Mouse (Mus musculus): ENCODE measurements around the gene Serpinb6a.
A peak's percentile ranks its signal among the peaks of the same experiment; 100 is the strongest.
"Not testable (repeated sequence)": the region's sequence is repeated elsewhere in the genome, so short reads cannot be mapped to it uniquely, and the experiment has no call there.

Serpinb6a gene

DNA sequence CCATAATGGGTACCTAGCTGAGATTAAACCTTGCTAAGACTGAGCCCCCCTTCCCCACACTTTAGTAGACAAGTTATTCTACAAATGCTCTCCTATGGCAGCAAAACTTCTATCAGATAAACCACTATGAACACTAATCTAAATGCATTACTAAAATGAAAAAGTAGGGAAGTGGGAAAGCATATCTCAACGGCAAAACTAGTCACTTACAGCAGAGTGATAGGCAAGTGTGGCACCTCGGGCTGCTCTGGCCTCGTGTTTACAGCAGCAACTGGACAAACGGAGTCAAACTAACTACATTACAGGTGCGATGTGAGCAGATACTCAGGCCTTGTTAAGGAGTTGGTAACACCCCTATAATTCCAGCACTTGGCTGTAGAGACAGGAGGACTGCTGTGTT, 13.0 kb downstream of the Serpinb6a start:
- DNase-seq (ENCODE audit: low spot score) = no peak

DNA sequence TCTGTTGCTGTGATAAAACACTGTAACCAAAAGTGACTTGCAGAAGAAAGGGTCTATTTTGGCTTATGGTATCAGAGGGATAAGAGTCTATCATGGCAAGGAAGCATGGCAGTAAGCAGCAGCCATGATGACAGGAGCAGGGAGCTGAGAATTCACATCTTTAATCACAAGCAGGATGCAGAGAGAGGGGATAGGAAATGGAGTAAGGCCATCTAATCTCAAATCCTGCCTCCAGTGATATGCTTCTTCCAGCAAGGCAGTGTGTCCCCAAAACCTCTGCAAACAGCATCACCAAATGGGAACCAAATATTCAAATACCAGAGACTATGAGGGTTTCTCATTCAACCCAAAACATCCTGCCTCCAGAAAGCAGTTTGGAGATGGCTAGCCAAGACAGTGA, 36.0 kb downstream of the Serpinb6a start:
- DNase-seq (ENCODE audit: low spot score) = no peak

DNA sequence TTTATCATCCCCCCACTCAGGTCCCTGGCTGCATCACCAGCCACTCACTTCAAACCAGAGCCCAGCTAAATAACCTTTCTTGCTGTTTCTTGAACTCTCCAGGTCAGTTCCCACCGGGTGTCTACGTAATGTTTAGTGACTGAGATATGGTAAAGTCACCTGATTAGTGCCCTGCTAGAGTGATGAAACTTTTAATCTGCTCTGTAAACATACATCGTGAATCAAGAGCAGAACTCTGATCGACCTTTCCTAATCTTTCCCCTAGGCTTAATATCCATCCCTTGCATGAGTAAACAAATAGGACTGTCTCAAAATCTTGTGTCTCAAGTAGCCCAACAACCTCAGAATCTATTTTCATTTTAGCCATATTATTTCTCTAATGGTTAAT, 36.6 kb downstream of the Serpinb6a start:
- no peak for DNase-seq (ENCODE audit: low spot score)

DNA sequence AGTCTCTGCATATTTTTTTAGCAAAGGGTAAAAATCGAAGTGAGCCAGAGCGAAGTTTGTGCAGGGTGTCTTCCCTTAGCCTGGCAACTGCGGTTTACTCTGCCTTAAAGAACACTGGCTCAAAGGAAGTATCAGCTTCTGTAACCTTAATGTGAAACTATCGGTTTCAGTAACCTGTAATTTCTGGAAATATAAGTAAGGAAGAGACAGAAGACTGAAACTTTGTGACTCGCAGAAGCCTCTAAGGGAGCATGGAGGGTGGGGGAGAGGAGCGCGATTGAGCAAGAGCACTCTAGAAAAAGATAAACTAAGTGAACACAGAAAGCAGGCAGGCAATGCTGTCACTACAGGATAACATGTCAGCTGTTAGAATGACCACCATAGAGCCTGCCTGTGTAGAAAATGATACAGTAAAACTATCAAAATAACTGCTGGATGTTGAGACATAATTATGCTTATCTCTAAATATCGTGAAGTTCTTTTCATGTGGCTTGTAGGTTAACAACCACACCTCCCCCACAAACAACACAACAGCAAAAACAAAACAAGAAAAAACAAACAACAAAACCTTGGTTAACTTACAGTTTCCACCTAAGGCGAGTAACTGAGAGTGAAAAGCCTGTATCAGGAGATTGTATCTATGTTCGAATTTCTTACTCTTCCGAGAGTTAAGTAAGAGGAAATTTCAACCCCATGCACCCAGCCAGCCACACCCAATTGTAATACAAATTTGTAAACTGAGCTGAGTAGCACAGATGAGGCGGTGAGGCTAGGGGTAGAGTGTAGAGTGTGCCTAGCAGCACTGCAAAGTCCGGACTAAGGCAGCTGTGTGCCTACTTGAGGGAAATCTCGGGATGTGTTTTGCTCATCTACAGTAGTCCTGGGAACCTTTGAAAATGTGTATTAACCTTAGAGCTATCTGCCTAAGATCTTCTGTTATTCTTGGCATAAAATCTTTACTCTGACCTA, 37.3 kb downstream of the Serpinb6a start:
- DNase-seq (ENCODE audit: low spot score) = no peak

DNA sequence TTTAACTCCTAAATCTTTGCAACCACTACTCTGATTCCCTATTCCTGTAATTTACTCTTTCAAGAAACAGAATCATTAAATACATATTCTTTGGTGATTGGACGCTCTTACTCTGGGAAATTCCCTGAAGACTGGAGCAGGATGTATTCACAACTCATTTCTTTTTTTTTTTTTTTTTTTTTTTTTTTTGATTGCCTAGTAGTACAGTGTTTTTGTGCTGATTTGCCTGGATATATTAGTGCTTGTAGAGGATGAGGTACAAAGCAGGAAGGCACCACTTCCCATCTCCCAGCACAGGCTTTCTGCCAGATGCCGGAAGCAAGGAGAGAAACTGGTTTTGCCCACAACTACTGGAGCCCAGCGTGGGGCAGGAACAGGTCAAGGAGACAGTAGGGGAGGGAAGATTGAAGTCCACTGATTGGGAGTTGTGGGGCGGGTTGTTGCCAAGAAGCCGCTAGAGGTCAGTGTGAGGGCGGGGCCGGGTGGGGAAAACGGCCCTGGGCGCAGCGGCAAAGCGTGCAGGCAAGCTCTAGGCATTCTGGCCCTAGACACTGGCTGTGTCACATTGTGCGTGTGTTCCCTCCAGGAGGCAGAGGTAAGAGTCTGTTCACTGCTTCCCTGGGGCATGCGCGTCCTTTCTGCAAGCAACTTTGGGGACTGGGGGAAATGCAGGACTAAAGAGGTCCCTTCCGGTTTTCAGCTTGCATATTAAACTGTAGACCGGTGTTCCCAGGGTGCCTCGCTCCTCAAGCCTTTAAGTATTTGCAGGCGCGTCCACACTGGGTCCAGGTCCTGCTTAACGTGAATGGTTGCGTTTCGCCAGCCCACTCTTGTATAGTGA, 38.2 kb downstream of the Serpinb6a start, which contains the start of gene Nqo2:
Gene Nqo2, plus strand, starts transcription at position 482 of the 841 bp plus-strand sequence.
- peak; percentile 69 for DNase-seq (ENCODE audit: low spot score)

DNA sequence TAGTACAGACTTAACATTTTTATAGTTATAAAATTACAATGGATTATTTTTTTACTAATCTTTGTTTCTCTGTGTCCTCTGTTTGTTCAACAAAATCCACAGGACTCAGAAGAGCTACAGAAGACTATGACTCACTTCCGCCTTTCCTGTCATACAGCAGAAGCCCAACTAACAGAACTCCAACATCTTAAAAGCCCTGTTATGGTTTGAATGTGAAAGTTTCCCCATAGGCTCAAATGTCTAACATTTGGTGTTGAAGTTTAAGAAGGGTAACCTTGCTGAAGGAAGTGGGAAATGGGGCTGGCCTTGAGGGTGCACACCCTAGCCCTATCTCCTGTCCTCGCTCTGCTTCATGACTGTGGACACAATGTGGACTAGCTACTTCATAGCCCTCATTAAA, 42.8 kb downstream of the Serpinb6a start:
- no peak for DNase-seq (ENCODE audit: low spot score)

DNA sequence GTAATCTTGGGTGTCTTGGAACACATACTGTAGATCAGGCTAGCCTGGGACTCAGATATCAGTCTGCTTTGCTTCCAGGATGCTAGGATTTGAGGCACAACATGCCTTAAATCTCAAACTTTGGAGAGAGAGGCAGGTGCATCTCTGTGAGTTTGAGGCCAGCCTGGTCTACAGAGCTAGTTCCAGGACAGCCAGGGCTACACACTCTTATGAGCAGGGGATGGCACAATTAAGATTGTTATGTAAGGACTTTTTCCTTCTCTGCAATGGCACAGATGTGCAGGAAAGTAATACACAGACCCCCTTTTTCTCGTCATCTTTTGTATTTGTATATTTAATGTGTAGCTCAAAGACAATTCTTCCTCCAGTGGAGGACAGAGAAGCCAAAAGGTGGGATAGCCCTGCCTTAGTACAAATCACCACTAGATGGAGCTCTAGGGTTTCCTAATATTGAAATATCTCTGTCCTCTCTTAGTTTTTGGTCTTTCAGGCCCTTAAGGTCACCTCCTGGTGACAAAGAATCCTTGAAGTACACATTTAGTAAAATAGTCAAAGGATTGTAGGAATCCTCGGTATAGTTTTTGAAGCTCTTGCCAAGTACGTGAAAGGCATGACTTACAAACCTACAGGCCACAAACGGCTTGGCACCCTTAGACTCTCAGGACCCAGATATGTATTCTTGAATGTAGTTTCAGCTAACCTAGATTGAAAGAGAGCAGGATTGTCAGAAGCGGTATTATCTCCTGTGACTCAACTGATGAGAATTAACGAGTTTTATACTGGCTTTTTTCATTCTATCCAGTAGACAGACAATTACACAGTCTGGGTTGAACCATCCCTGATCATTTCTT, 45.8 kb downstream of the Serpinb6a start:
- DNase-seq (ENCODE audit: low spot score) = no peak

DNA sequence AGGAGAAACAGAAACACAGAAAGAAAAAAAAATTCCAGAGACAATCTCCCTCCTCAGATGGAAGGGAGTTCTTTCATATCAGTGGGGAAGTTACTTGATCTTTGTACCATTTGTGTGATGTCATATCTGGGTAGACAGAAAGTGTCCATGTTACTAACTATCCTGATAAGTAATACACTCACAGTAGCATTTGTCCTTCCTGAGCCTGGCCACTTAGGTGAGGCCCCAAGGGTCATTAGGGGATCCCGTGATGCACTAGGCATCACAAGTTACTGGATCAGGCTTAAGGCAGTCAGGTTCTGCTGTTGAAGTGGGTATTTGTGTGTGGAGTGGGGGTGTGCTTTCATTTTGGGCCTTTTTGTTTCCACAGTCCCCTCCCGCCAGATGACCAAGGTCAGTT, 49.6 kb downstream of the Serpinb6a start:
- no peak for DNase-seq (ENCODE audit: low spot score)

DNA sequence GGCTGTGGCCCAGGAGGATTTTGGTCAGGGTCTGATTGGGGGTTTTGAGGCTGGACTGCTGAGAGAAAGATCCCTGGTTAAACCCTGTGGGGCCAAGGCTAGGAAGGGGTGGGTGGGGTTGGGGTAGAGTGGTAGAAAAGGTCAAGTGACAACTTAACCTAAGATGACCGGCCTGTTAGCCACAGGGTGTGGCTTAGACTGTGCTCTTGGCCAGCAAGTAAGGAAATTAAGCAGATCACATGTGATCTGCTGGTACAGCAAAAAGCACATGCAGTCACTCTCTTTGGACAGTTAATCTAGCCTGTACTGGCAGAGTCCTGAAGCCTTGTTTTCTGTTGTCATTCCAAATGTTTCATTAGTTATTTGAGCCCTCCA, 50.5 kb downstream of the Serpinb6a start:
- DNase-seq (ENCODE audit: low spot score) = no peak

DNA sequence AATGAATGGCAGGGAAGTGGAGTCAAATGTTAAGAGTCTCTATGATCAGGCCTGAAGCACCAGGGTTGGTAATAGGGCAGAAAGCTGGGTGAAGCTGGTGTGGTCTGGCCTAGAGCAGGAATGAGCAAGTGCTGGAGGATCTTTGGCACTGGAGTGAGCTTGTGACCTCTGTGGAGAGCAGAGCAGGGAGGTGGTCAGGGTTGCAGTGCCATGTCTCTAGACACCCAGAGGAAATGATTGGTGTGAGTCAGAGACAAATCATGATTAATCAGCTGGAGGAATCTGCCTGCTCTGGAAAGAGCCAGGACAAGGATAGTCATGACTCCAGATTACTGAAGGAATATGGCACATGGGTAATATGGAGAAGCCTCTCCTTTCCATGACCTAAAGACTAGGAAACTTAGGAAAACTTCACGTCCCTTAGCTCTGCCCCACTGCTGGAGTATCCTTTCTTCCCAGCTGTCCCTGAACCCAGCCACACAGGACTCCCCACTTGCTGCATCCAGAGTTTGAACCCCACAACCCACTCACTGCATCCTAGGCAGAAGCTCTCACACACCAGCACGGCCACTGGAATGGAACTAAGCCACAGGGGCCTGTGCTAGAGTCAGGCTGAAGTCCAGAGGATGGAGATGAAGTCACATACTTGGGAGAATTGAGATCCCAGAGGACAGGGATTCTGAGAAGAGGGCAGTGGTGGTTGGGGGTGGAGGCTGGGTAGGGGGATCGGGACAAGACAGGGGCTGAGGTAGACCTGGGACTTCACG, 51.1 kb downstream of the Serpinb6a start:
- no peak for DNase-seq (ENCODE audit: low spot score)

DNA sequence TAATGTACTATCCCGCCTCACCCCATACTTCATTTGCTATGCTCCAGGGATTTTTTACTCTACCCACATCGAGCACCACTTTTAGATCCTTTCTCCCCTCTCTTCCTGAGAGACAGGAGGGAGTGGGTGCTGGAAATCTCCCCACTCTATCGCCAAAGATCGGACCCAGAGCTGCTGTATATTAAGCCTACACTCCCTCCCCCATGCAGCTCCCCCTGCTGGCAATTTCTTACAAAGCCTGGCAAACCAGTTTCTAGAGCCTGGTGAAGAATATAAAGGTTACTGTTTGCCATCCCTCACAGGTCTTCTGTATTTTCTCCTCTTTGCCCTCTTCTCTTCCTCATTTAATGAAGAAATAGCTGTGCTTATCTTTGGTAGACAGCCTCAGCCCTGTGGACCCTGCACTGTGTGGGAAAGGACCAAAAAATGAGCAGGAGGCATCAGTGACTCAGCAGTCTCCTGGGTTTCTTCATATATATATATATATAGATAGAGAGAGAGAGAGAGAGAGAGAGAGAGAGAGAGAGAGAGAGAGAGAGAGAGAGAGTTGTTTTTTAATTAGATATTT, 60.3 kb downstream of the Serpinb6a start:
- DNase-seq (ENCODE audit: low spot score) = peak; percentile 73

DNA sequence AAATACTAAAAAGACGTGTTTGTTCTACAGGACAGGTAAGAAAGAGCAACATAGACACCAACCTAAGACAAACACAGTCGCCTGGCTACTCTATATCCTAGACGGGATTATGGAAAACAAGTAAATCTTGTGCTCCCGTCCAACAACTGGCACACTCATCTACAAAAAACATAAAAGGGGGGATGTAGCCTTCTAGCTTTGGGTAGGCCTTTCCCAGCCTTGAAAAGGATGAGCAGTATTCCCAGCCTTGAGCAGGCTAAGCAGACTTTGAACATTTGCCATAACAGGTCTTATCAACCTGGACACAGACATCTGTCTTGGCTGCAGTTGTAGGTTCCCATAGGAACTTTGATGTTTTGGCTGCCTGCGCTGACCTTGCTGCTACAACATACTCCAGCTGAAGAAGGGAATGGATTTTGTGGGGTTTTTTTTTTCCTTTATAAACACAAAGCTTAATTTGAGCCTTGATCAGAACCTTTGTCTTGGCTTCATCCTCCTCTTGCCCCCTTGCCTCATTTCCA, 61.2 kb downstream of the Serpinb6a start:
- no peak for DNase-seq (ENCODE audit: low spot score)

DNA sequence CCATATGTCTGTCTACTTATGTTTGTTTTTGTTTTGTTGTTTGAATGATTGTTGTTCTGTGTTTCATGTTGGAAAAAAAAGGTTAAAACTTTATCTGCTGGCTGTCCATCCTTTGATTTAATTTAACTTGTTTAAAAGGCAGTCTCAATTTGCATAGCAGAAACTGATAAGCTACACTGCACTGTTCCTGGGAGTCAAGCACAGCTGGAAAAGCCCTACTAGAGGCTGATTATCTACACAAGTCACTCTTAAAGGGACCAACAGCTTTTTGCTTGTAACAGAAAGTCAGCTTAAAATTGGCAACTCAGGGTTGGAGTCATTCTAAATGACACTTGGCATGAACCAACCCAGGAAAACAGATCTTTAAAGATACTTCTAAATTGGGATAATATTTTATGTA, 65.0 kb downstream of the Serpinb6a start:
- not testable (repeated sequence) for DNase-seq (ENCODE audit: low spot score)

DNA sequence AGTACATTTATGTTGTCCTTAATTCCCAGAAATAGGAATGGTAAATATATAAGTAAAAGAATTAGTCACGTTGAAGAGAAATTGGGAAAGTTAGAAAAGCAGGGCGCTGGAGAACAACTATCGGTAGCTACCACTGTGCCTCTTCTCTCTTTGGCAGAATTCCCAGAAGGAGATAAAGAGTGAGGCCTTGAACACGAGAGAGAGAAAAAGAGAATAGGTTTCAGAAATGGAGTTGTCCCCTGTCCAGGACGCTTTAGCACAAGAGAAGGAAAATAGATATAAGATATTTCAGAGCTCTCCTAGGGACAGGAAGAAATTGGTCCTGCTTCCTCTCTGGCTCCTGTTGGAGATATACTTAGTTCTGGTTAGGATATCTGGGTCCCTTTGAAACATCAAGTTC, 65.4 kb downstream of the Serpinb6a start:
- no peak for DNase-seq (ENCODE audit: low spot score)

DNA sequence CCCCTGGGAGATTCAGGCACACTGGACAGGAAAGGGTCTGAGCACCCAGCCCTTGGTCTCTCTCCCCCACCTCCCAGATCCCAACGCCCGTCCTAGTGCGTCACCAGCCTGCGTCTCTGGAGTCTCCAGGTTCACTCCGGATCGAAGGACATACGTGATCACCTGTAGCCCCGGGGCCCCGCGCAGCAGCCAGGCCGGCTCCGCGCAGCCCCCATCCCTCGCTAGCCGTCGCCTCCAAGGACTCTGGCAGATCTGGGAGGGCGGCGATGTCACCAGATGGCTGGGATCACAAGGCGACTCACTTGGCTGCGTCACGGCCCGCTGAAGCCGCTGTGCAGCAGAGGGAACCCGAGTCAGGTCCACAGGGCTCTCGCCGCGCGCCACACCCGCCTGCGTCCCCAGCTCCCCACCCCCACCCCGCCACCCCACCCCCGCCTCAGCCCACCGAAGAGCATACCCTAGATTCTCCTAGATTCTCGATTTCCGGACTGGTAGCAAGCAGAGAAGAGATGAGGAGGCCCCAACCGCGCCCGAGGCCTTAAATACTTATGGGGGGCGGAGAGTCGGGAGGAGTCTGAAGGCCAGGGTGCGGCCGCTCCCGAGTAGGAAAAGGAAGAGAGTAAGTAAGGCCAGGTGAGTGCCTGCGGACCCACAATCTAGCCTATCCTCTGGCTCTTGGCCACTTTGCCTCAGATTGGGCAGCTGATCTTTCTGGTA, 67.0 kb downstream of the Serpinb6a start:
- DNase-seq (ENCODE audit: low spot score) = peak; percentile 75

DNA sequence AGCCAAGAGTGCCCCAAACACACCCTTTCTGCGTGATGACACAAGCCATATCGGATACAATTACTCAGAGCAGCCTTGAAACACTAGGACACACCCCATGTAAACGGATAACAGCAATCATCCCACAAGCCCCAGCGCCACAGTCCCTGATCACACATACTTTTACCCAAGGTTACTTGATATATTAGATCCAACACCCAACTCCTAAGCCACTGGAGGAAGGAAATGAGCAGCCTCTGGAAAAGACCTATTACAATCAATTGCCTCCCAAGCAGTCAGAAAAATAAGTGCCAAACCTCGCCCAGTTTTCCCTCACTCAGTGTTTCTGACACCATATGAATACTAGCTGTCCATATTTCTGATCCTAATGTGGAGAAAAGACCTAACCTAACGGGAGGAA, 67.9 kb downstream of the Serpinb6a start:
- no peak for DNase-seq (ENCODE audit: low spot score)

DNA sequence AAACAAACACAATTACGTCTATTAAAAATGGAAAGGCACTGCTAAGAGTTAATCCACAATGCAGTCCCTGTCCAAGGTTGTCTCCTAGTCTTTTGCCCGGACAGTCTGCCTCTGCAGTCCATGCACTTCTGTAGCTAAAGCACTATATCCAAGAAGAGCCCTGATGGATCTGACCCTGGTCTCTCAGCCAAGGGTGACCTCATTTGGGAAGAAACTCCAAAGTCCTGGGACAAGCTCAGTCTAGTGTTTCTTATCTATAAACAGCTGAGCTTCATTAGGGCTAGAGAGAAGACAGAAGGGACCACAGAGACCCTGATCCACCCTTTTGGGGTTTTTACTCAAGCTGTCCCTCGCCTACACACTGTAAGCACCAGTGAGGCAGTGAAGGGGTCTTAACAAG, 71.7 kb downstream of the Serpinb6a start:
- DNase-seq (ENCODE audit: low spot score) = no peak

DNA sequence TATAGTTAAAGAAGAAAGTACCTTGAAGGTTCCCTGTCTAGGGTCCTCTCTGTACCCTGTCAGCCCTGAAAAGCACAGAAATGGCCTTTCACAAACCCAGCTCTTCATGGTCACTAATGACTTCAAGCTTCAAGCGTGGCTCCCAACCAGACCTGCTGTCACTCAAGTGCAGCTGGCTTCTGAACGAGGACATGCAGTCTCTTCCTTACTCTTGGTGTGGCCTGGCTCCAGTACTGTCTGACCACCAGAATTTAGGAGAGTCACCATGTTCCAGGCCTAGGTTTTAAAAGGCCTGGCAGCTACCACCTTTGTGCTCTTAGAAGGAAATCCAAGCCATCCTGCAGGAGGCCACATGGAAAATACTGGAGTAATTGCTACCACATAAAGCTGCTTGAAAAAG, 72.3 kb downstream of the Serpinb6a start:
- no peak for DNase-seq (ENCODE audit: low spot score)

DNA sequence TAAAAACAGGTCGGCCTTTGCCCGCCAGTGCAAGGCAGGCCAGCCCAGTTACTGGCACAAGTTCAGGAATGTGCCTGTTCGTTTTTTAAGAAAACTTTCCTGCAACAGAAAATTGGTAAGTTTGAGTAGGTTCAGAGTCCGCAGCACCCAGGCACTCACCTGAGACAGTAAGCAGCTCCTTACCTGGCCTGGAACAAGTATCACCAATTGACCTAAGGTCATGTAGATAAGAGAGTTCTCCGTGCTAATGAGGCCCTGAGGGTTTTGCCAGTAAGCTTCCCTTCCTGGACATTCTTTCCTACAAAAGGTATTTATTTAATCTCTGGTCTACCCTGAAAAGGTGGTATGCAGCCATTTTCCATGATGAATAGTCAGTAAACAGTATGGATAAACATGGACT, 80.9 kb downstream of the Serpinb6a start:
- no peak for DNase-seq (ENCODE audit: low spot score)

DNA sequence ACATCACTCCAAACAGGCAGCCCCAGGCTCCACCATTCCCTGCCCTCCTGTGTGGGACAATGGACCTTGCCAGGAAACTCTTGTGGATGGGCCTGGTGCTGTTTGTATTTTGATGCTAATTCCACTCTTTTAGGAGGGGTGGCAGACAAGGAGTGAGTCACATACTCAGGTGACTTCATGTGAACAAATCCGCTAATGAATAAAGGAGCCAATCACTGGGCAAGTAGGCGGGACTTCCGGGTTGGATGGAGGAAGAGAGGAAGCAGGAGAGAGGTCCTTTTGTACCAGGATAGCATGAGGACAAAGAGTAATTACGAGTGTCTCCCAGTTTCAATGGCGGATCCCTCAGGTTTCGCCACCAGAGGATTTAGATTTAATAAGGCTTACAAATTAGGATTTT, 81.6 kb downstream of the Serpinb6a start:
- no peak for DNase-seq (ENCODE audit: low spot score)

Measured in testis, postnatal 10 days (tissue).